Mouse (Mus musculus) frontal cortex, adult (tissue): Measurements from ENCODE around the gene 4930415O20Rik.
A peak's percentile ranks its signal among the peaks of the same experiment; 100 is the strongest.

Experiments used
- ATAC-seq: cut with Nextera tagmentation; 2 replicates; pipeline ENCODE4 v1.9.2; 2017; ENCODE audit warnings: mild to moderate bottlenecking, moderate library complexity, mixed read lengths; ENCODE audit not compliant: low TSS enrichment

The 4930415O20Rik gene

DNA sequence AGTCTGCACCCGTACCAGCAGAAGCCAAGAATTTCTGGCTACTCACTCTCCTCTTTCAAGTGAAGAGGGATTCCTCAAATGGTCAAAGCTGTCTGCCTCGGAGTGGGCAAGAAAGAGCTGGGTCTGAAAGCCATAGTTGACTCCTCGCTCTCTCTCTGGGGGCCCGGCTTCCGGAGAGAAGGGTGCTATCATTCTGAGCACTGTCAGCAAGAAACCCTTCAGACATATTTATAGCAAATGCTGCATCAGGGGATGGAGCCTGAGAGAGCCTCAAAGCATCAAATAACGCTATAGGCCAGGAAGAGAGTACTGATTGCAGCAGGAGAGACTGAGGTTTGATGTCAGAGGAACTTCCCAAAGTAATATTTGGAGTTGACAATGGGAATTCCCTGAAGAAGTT lies 58.7 kb downstream of the 4930415O20Rik start:
- ATAC-seq = no peak

DNA sequence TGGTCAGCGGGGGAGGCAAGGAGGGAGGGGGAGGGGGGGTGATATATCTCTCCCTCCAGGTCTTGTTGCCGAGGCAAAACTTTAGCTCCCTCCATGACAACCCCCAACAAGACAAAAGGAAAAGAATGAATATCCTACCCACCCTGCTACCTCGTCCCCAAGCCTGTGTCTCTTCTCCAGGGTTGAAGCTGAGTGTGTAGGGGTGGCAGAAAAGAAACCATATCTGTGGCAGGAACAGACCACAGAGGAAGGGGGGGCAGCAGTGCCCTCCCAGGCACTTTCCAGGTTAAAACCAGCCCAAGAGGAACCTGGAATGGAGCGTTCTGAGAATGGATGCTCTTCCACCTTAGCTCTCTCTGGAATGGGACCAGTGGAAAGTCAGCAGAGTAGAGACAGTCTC lies 59.7 kb downstream of the 4930415O20Rik start, which contains the start of gene Cacnb3:
Gene Cacnb3 (plus strand): TSS at position 301 of the 400 bp plus-strand sequence.
- no peak for ATAC-seq

GRCm38 (mm10) chr15:98631493-98631892 lies 60.7 kb downstream of the 4930415O20Rik start:
- ATAC-seq = no peak

GRCm38 (mm10) chr15:98632107-98632744 lies 61.4 kb downstream of the 4930415O20Rik start:
- peak; percentile 29; the same call in 1 of the 2 replicates for ATAC-seq

DNA sequence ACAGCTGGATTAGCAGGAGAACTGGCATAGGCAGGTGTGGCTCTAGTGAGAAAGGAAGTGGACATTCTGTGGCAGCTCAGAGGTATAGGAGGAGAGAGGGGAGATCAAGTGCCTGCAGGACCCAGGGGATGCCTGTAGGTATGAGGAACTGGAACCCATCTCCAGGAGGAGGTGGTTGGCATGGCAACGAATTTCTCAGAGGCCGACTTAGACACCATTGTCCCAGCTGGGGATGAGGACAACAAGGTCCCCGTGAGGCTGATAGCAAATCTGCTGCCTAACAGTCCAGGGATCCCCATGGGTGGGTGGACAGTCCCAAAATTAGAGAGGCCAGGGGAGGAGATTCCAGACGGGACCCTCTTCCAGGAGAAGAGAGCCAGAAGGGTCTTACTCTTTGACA lies 62.1 kb downstream of the 4930415O20Rik start:
- no peak for ATAC-seq

DNA sequence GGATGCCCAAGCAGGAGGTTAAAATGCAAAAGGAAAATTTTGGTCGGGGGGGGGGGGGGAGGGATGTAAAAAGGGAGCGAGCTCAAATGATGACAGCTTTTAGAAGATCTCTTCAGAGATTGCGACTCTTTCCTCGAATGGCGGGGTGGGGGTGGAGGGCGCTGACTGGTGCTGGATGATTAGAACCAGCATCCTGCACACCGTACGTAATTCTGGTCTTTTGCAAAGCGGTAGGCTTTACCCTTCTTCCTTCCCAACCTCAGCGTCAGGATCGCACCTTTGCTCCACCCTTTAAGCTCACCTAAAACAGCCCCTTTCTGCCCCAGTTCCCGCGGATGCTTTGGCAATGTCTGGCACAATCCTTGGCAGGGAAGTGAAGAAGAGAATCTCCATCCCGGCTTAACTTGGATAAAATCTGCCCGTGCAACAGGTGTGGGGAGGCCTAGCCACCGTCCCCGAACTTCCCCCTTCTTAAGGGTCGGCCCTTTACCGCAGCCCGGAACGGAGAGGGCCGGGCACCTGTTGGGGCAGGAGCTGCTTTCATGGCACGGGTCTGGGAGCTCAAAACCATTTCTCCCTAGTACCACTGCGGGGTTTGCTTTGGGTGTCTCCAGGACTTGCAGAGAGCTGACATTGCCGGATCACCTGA lies 63.1 kb downstream of the 4930415O20Rik start:
- ATAC-seq = no peak

DNA sequence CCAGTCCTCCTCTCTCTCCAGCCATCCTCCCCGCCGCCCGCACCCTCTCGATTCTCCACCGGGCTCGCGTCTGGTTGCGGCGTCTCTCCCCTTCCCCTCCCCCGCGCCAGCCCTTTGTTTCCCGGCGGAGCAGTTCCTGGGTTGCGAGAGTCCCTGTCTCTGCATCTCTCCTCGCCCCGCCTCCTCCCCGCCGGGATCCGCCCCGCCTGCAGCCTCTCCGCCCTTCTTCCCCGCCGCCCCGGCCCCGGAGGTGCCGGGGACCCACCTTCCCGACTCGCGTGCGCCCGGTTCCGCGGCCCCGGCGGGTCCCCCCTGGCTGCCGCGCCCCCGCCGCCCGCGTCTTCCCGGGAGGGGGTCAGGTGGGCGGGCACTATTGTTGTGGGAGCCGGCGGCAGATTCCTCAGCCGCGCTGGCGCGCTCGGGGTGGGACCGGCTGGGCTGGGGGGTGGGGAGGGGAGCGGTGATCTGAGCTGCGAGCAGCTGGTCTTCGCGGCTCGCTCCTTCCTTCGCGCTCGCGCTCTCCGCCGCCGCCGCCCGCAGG lies 63.8 kb downstream of the 4930415O20Rik start:
- peak; percentile 48; the same call in 1 of the 2 replicates for ATAC-seq

- no peak for ATAC-seq
Observed at GRCm38 (mm10) chr15:98635291-98635841, 64.6 kb downstream of the 4930415O20Rik start.

DNA sequence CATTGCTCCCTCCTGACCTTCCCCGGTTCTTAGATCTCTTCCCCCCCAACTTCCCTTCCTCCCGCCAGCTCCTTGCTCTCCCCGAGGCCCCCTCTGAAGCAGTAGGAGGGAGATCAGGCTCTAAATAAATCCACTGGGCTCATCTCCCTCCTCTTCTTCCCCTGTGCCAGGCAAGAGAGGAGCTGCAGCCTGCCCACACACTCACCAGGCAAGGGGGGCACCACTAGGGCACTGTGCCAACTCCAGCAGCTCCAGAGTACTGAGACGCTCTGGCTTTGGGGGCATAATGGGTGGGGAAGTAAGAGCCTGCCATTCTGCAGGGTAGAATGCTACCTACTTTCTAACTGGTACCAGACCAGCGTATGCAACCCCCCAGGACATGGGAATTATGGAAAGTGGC lies 65.7 kb downstream of the 4930415O20Rik start:
- peak; percentile 48; the same call in 1 of the 2 replicates for ATAC-seq

DNA sequence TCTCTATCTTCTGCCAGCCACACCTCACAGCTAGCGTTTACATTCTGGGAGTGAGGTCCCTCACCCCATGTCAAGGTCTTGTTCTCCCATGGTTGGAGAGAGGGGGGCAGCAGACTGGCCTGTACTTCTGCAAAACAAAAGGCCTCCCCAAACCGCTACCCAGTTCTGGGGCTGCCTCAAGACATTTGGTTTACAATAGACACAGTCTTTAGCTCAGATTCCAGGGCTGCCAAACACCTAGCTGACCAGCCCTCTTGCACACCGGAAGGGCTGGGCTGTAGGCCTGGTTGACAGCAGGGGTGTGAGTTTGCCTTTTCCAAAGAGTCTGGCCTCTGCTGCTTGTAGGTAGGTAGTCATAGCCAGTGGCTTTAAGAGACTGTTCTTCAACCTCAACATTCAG lies 66.4 kb downstream of the 4930415O20Rik start:
- no peak for ATAC-seq
